Mouse (Mus musculus): ENCODE measurements around the gene Med13l.

- TF ChIP-seq ZNF384 (IDR thresholded peaks at IDR 0.05; ENCODE audit: low read depth, low read length): no peak
- no peak for TF ChIP-seq MAX (IDR thresholded peaks at IDR 0.05; ENCODE audit: low read length)
- TF ChIP-seq NRF1 (IDR thresholded peaks at IDR 0.05; ENCODE audit: low read depth, low read length): no peak
- TF ChIP-seq ETS1 (conservative IDR thresholded peaks at IDR 0.05; ENCODE audit: low read depth, low read length): peak; percentile 55
- no peak for TF ChIP-seq EP300 (IDR thresholded peaks at IDR 0.05; ENCODE audit: low read length)
- no peak for TF ChIP-seq E2F4 (IDR thresholded peaks at IDR 0.05; ENCODE audit: insufficient replicate concordance, low read depth, low read length)
- no peak for TF ChIP-seq JUND (conservative IDR thresholded peaks at IDR 0.05; ENCODE audit: low read depth, low read length)
- TF ChIP-seq CTCF (conservative IDR thresholded peaks at IDR 0.05 in 1 of 2, IDR thresholded peaks at IDR 0.05 in 1 of 2; ENCODE audit: low read depth in 2 of 2, low read length in 2 of 2): no peak
- no peak for TF ChIP-seq ZMIZ1 (IDR thresholded peaks at IDR 0.05; ENCODE audit: low read depth, low read length)
- no peak for TF ChIP-seq MXI1 (IDR thresholded peaks at IDR 0.05; ENCODE audit: low read depth, low read length)
- no peak for TF ChIP-seq TBP (conservative IDR thresholded peaks at IDR 0.05; ENCODE audit: low read depth, low read length)
- TF ChIP-seq RCOR1 (conservative IDR thresholded peaks at IDR 0.05; ENCODE audit: low read depth, low read length): no peak
Measured at GRCm38 (mm10) chr5:118734455-118734854, 174.0 kb downstream of the Med13l start.
